Mouse (Mus musculus) MN1 (cell line): ENCODE measurements around the gene Tshb.

Source experiments
- DNase-seq: peaks from one replicate; pipeline ENCODE4 v3.0.0-alpha.2; 2016; ENCODE audit warnings: low spot score

Tshb gene

GRCm38 (mm10) chr3:102782618-102783017 is at the start of gene Tshb:
Gene Tshb, minus strand, starts transcription at chr3:102782718.
- DNase-seq, result no peak

GRCm38 (mm10) chr3:102803937-102804336 is 21.4 kb upstream of the Tshb start:
- DNase-seq, result peak; percentile 75

- no peak for DNase-seq
These were observed 4.9 kb upstream of the Tshb start for GRCm38 (mm10) chr3:102787369-102787768.

- no peak for DNase-seq
These were observed 9.5 kb downstream of the Tshb start for GRCm38 (mm10) chr3:102773018-102773417.

GRCm38 (mm10) chr3:102764850-102765249 is 17.7 kb downstream of the Tshb start:
- no peak for DNase-seq

- peak; percentile 36 for DNase-seq
These were observed 18.7 kb downstream of the Tshb start for GRCm38 (mm10) chr3:102763713-102764400.

GRCm38 (mm10) chr3:102762388-102762787 is 20.1 kb downstream of the Tshb start:
- no peak for DNase-seq

GRCm38 (mm10) chr3:102760236-102760635 is 22.3 kb downstream of the Tshb start:
- no peak for DNase-seq

- peak; percentile 36 for DNase-seq
These were observed 25.5 kb downstream of the Tshb start for GRCm38 (mm10) chr3:102757019-102757418.

GRCm38 (mm10) chr3:102755801-102756200 is 26.7 kb downstream of the Tshb start:
- peak; percentile 62 for DNase-seq

- peak; percentile 36 for DNase-seq
These were observed 30.1 kb downstream of the Tshb start for GRCm38 (mm10) chr3:102752457-102752856.

GRCm38 (mm10) chr3:102752053-102752452 is 30.5 kb downstream of the Tshb start:
- DNase-seq, result no peak

- DNase-seq, result no peak
These were observed 31.0 kb downstream of the Tshb start for GRCm38 (mm10) chr3:102751536-102751935.

- no peak for DNase-seq
These were observed 31.4 kb downstream of the Tshb start for GRCm38 (mm10) chr3:102751136-102751535.

GRCm38 (mm10) chr3:102748686-102749085 is 33.8 kb downstream of the Tshb start:
- DNase-seq, result peak; percentile 57

- peak; percentile 91 for DNase-seq
These were observed 34.5 kb downstream of the Tshb start for GRCm38 (mm10) chr3:102748038-102748437.

- DNase-seq, result no peak
These were observed 36.3 kb downstream of the Tshb start for GRCm38 (mm10) chr3:102746174-102746573.

GRCm38 (mm10) chr3:102744657-102745056 is 37.9 kb downstream of the Tshb start:
- peak; percentile 83 for DNase-seq

- DNase-seq, result no peak
These were observed 38.6 kb downstream of the Tshb start for GRCm38 (mm10) chr3:102743781-102744471.

GRCm38 (mm10) chr3:102743202-102743601 is 39.3 kb downstream of the Tshb start:
- DNase-seq, result no peak

- no peak for DNase-seq
These were observed 39.8 kb downstream of the Tshb start for GRCm38 (mm10) chr3:102742725-102743124.

- no peak for DNase-seq
These were observed 43.6 kb downstream of the Tshb start for GRCm38 (mm10) chr3:102738926-102739325.

- no peak for DNase-seq
These were observed 44.2 kb downstream of the Tshb start for GRCm38 (mm10) chr3:102738161-102738901.
